Mouse (Mus musculus) heart, embryonic 10.5 days (tissue): ENCODE measurements at regions not wholly inside any gene's neighbourhood (a gene's known extent, or its start where the extent isn't known, plus 50 kb on each side); places are given as distances from the start of the nearest gene placed in this dataset.

Experiments used
- DNase-seq: peaks from one replicate; pipeline ENCODE4 v3.0.0-alpha.2; 2017; ENCODE audit warnings: low spot score
- H3K27ac ChIP-seq: fragments of 300-500 bp; sonication (generic); 2 replicates; pipeline ENCODE4 v1.5.1; 2016; ENCODE audit warnings: mild to moderate bottlenecking
- H3K27me3 ChIP-seq: fragments of 300-500 bp; sonication (generic); 2 replicates; pipeline ENCODE4 v1.6.1; 2016; ENCODE audit warnings: mild to moderate bottlenecking; ENCODE audit not compliant: poor library complexity, insufficient read depth, severe bottlenecking
- H3K36me3 ChIP-seq: fragments of 300-500 bp; sonication (generic); 2 replicates; pipeline ENCODE4 v1.6.1; 2016; ENCODE audit warnings: mild to moderate bottlenecking, moderate library complexity
- H3K4me1 ChIP-seq: fragments of 300-500 bp; sonication (generic); 2 replicates; pipeline ENCODE4 v1.6.1; 2016; ENCODE audit warnings: mild to moderate bottlenecking
- H3K4me3 ChIP-seq: fragments of 300-500 bp; sonication (generic); 2 replicates; pipeline ENCODE4 v1.5.1; 2016; ENCODE audit warnings: mild to moderate bottlenecking, moderate library complexity
- H3K9me3 ChIP-seq: fragments of 300-500 bp; sonication (generic); 2 replicates; pipeline ENCODE4 v1.6.1; 2016; ENCODE audit warnings: mild to moderate bottlenecking, moderate library complexity
- WGBS: fragments of 180-500 bp; shearing (Covaris S2); methylation state at CpG from one replicate; pipeline ENCODE4 v1.1.7; 2016; 5-methylcytosine and 5-hydroxymethylcytosine counted together

DNA sequence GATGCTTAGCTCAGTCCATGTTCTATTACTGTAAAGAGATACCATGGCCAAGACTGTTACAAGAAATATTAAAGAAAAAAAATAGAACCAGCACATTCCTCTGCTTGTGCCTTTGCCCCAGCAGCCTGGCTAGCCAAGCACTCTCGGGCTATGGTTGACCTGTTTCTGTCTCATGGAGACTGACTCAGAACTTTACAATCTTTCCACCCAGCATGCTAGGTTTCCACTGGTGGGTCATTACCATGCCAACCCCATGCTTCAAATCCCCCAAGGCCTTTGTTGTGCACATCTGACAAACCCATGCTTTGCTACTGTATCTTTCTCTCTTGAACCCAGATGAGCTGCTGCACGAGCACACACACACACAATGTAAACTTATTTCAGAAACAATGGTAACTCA is 579.3 kb upstream of the 1700015G11Rik start:
- no peaks in the 10 kb centered on the region for H3K36me3 ChIP-seq
- H3K27me3 ChIP-seq: no peaks in the 10 kb centered on the region
- no peak for DNase-seq
- H3K4me3 ChIP-seq: no peak overlapping the region
- H3K9me3 ChIP-seq: no peaks in the 10 kb centered on the region
- H3K27ac ChIP-seq: no peak overlapping the region
- WGBS: 92% methylated on average over 2 of the region's 2 CpGs
- H3K4me1 ChIP-seq: no peaks in the 10 kb centered on the region

DNA sequence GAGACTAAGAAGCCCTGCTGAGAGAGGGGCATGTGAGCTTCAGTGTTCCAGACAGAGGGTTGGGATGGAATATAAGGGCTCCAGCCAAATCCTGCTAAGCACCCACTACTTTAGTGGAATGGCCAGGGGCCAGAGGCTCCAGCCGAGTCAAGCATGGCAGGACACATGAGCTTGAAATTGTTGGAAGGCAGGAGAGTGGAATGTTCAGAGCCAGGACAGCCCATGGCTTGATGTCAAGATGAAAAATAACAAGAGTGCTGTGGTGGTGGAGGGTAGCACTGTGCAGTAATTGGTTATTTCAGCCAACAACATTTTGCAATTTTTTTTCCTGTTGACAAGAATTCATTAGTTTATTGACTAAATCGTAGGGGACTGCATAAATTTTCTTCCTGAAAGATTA is 567.6 kb upstream of the 1700015G11Rik start:
- Histone ChIP-seq H3K4me3 (no peak overlapping the region), H3K27me3 (no peaks in the 10 kb centered on the region), H3K27ac (no peak overlapping the region), H3K36me3 (no peaks in the 10 kb centered on the region), H3K9me3 (no peaks in the 10 kb centered on the region), H3K4me1 (no peaks in the 10 kb centered on the region)
- 61% methylated on average over 2 of the region's 2 CpGs for WGBS
- peak; percentile 57 for DNase-seq
